Mouse (Mus musculus): ENCODE measurements at regions not wholly inside any gene's neighbourhood (a gene's known extent, or its start where the extent isn't known, plus 50 kb on each side); places are given as distances from the start of the nearest gene placed in this dataset.
"Not testable (repeated sequence)": the region's sequence is repeated elsewhere in the genome, so short reads cannot be mapped to it uniquely, and the experiment has no call there.

- H3K27me3 ChIP-seq (replicated peaks): no peaks in the 10 kb centered on the region
- H3K27ac ChIP-seq (ENCODE audit: poor library complexity, severe bottlenecking): 0 out of 2 replicates have a peak overlapping the region, but pooled peaks have one; percentile 33
- no peaks in the 10 kb centered on the region for H3K9me3 ChIP-seq (replicated peaks)
- no peak overlapping the region for H3K4me3 ChIP-seq
- H3K36me3 ChIP-seq: no peaks in the 10 kb centered on the region
- no peak for ATAC-seq (ENCODE audit: insufficient number of reproducible peaks, low FRiP score)
- peaks cover 10% of the 10 kb centered on the region for H3K4me1 ChIP-seq (replicated peaks)
- no peak overlapping the region for H3K9ac ChIP-seq
- 85% methylated on average over 9 of the region's 9 CpGs for WGBS
- H3K4me2 ChIP-seq: no peak overlapping the region
Observed at GRCm38 (mm10) chr10:117451396-117452185, 71.8 kb upstream of the Cpsf6 start.

- Histone ChIP-seq H3K9me3 (replicated peaks) (no peaks in the 10 kb centered on the region), H3K4me1 (replicated peaks) (peaks cover 10% of the 10 kb centered on the region), H3K9ac (no peak overlapping the region), H3K4me2 (no peak overlapping the region), H3K27me3 (replicated peaks) (no peaks in the 10 kb centered on the region), H3K36me3 (no peaks in the 10 kb centered on the region), H3K27ac (ENCODE audit: poor library complexity, severe bottlenecking) (no peak overlapping the region), H3K4me3 (no peak overlapping the region)
- 91% methylated on average over 4 of the region's 4 CpGs for WGBS
- no peak for ATAC-seq (ENCODE audit: insufficient number of reproducible peaks, low FRiP score)
Observed at GRCm38 (mm10) chr10:117450631-117451030, 70.8 kb upstream of the Cpsf6 start.

GRCm38 (mm10) chr10:117450240-117450569 lies 70.4 kb upstream of the Cpsf6 start:
- Histone ChIP-seq H3K9me3 (replicated peaks) (no peaks in the 10 kb centered on the region), H3K27me3 (replicated peaks) (no peaks in the 10 kb centered on the region), H3K4me2 (no peak overlapping the region), H3K36me3 (no peaks in the 10 kb centered on the region), H3K4me1 (replicated peaks) (peaks cover 10% of the 10 kb centered on the region), H3K4me3 (no peak overlapping the region), H3K9ac (no peak overlapping the region), H3K27ac (ENCODE audit: poor library complexity, severe bottlenecking) (no peak overlapping the region)
- 86% methylated on average over 1 of the region's 1 CpGs for WGBS
- ATAC-seq (ENCODE audit: insufficient number of reproducible peaks, low FRiP score): no peak

DNA sequence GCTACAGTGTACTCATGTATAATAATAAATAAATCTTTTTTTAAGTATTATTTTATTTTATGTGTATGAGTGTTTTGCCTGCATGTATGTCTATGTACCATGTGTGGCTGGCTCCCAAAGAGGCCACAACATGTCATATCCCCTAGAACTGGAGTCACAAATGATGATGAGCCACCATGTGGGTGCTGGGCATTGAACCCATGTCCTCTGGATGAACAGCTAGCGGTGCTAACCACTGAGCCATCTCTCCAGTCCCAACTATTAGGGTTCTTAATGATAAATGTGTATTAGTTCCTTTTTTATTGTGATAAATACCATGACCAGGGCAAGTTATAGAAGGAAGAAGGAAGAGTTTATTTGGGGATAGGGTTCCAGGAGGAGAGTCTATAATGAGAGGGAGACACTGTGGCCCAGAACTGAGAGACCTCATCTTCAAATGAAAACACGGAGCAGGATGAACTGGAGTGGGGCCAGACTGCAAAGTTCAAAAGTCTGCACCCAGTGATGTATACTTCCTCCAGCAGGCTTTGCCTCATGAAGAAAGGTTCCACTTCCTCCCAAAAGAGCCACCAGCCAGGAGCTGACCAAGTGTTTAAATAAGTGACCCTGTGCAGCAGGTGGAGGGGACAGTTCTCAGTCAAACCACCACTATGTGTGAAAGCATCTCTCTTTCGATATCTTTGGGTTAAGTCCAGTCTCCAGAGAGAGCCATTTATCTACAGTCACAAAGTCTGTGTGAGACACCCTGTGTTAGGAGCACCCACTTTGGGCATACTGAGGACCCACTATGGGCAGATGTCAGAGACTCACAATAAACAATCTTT lies 69.8 kb upstream of the Cpsf6 start:
- WGBS: 78% methylated on average over 3 of the region's 3 CpGs
- Histone ChIP-seq H3K4me3 (no peak overlapping the region), H3K4me1 (replicated peaks) (peaks cover 10% of the 10 kb centered on the region), H3K4me2 (no peak overlapping the region), H3K27me3 (replicated peaks) (no peaks in the 10 kb centered on the region), H3K27ac (ENCODE audit: poor library complexity, severe bottlenecking) (no peak overlapping the region), H3K36me3 (no peaks in the 10 kb centered on the region), H3K9ac (no peak overlapping the region), H3K9me3 (replicated peaks) (no peaks in the 10 kb centered on the region)
- ATAC-seq (ENCODE audit: insufficient number of reproducible peaks, low FRiP score): no peak

DNA sequence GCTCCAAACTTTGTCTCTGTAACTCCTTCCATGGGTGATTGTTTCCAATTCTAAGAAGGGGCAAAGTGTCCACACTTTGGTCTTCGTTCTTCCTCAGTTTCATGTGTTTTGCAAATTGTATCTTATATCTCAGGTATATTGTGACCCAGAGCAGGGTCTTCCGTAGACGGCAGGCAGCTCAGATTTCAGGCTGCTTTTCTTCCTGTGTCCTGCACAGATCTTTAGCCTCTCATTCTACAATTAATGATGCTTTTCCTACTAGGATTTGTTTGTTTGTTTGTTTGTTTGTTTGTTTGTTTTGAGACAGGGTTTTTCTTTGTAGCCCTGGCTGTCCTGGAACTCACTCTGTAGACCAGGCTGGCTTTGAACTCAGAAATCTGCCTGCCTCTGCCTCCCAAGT lies 69.0 kb upstream of the Cpsf6 start:
- 82% methylated on average over 3 of the region's 3 CpGs for WGBS
- H3K4me1 ChIP-seq (replicated peaks): peaks cover 10% of the 10 kb centered on the region
- not testable (repeated sequence) for H3K4me2 ChIP-seq; H3K4me3 ChIP-seq; ATAC-seq (ENCODE audit: insufficient number of reproducible peaks, low FRiP score); H3K9me3 ChIP-seq (replicated peaks); H3K27ac ChIP-seq (ENCODE audit: poor library complexity, severe bottlenecking); H3K27me3 ChIP-seq (replicated peaks); H3K36me3 ChIP-seq; H3K9ac ChIP-seq

DNA sequence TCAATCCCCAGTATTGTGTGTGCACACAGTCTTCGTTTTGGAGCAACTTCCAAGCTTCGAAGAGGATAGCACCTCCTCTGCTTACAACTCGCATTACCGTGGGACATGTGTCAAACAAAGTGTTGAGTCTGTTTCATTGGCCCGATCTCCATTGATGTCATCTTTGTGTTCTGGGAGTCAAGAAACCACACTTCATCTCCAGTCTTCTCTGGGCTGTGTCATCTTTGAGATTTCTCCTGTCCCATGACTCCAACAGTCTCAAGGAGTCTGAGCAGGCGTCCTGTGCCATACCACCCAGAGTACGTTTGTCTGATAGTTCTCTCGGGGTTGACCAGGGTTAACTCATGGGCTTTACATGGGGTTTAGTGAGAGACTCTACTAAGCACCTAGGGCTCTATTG lies 67.8 kb upstream of the Cpsf6 start:
- Histone ChIP-seq H3K9me3 (replicated peaks) (peaks cover 7% of the 10 kb centered on the region), H3K36me3 (no peaks in the 10 kb centered on the region), H3K4me2 (no peak overlapping the region), H3K4me3 (no peak overlapping the region), H3K27ac (ENCODE audit: poor library complexity, severe bottlenecking) (no peak overlapping the region), H3K9ac (no peak overlapping the region), H3K4me1 (replicated peaks) (peaks cover 5% of the 10 kb centered on the region), H3K27me3 (replicated peaks) (no peaks in the 10 kb centered on the region)
- WGBS: 86% methylated on average over 8 of the region's 8 CpGs
- no peak for ATAC-seq (ENCODE audit: insufficient number of reproducible peaks, low FRiP score)

- peaks cover 1% of the 10 kb centered on the region; the same call in 1 of the 2 replicates for H3K4me1 ChIP-seq (replicated peaks)
- H3K27me3 ChIP-seq (replicated peaks): no peaks in the 10 kb centered on the region
- H3K9ac ChIP-seq: no peak overlapping the region
- H3K36me3 ChIP-seq: no peaks in the 10 kb centered on the region
- ATAC-seq (ENCODE audit: insufficient number of reproducible peaks, low FRiP score): no peak
- peaks cover 7% of the 10 kb centered on the region for H3K9me3 ChIP-seq (replicated peaks)
- no peak overlapping the region for H3K4me3 ChIP-seq
- H3K27ac ChIP-seq (ENCODE audit: poor library complexity, severe bottlenecking): no peak overlapping the region
- 58% methylated on average over 8 of the region's 8 CpGs for WGBS
- no peak overlapping the region for H3K4me2 ChIP-seq
Observed at GRCm38 (mm10) chr10:117447206-117447605, 67.4 kb upstream of the Cpsf6 start.

DNA sequence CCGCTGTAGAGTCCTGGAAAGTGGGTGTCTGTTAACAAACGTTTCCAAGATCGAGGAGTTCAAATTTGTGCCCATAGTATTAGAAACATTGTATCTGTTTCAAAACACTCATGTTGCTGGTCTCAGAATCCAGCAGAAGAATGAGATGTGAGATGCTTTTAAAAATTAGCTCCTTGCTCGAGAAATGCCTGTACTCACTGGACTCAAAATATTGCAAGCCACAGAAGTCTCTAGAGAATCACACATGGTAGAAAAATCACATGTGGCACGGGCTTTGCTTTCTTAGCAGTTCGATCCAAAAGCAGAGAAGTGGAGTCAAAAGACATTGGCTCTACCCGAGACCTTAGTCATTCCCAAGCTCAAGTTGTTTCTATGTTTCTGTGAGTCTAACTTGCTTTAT lies 67.0 kb upstream of the Cpsf6 start:
- Histone ChIP-seq H3K4me2 (no peak overlapping the region), H3K27me3 (replicated peaks) (no peaks in the 10 kb centered on the region), H3K9me3 (replicated peaks) (peaks cover 7% of the 10 kb centered on the region), H3K27ac (ENCODE audit: poor library complexity, severe bottlenecking) (no peak overlapping the region), H3K4me3 (no peak overlapping the region), H3K4me1 (replicated peaks) (no peaks in the 10 kb centered on the region), H3K9ac (no peak overlapping the region), H3K36me3 (no peaks in the 10 kb centered on the region)
- ATAC-seq (ENCODE audit: insufficient number of reproducible peaks, low FRiP score): no peak
- WGBS: 83% methylated on average over 7 of the region's 7 CpGs

DNA sequence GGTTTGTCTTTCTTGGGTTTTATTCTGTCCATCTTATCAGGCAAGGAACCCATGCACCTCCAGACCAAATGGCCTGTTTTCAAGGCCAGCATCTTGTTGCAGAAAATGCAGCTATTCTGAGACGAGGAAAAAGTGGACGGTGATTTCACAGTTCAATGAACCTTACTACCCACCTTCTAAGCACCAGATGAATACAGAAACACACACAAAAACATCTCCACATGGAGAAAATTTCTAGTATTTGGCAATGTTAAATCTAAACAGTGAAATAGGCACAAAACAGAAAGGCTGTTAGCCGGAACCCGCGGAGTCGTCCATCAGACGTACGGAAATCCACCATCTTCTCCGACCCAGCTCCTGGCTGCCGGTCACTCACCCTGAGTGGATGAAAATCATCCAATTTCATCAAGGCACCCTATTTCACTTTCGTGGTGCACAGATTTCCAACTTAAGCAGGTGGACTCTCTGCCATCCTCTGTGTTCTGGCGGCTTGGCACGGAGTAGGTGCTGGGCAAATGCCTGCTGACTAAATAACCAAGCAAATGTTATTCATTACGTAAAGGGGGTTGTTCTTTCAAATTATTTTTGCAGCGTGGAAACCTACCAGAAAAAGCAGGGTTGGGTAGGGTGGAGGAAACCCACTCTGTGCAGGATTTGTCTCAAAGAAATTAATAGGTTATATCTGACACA lies 66.1 kb upstream of the Cpsf6 start:
- Histone ChIP-seq H3K9ac (no peak overlapping the region), H3K4me3 (no peak overlapping the region), H3K27ac (ENCODE audit: poor library complexity, severe bottlenecking) (no peak overlapping the region), H3K9me3 (replicated peaks) (peaks cover 7% of the 10 kb centered on the region), H3K27me3 (replicated peaks) (no peaks in the 10 kb centered on the region), H3K4me2 (no peak overlapping the region), H3K36me3 (no peaks in the 10 kb centered on the region), H3K4me1 (replicated peaks) (no peaks in the 10 kb centered on the region)
- no peak for ATAC-seq (ENCODE audit: insufficient number of reproducible peaks, low FRiP score)
- 86% methylated on average over 15 of the region's 15 CpGs for WGBS

DNA sequence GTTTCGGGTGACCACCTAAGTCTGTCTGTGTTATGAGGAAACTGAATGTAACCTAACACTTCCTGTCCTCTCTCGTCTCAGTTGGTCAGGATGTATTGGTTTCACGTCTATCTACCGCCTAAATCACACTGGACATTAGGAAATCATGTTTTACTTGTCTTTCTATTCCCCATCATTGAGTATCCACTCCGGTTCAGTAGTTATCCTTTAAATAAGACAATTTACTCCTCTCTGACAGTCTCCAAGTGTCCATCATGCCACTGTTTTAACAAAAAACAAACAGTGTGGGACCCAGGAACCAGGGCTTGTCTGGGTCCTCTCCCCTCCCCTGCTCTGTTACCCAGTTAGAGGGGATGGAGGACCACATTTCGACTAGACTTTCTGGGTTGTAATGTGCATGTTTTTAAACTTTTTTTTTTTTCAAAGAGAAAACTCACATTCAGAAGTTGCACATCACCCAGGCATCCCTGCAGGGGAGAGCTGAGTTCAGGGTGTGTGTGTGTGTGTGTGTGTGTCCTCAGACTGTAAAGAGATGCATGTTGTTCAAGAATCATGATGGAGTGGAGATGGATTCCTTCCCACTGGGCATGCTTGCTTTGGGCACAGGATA lies 65.5 kb upstream of the Cpsf6 start:
- Histone ChIP-seq H3K27ac (ENCODE audit: poor library complexity, severe bottlenecking) (no peak overlapping the region), H3K9me3 (replicated peaks) (peaks cover 7% of the 10 kb centered on the region), H3K4me2 (no peak overlapping the region), H3K27me3 (replicated peaks) (no peaks in the 10 kb centered on the region; the same call in 1 of the 2 replicates), H3K4me1 (replicated peaks) (no peaks in the 10 kb centered on the region), H3K9ac (no peak overlapping the region), H3K36me3 (no peaks in the 10 kb centered on the region), H3K4me3 (no peak overlapping the region)
- ATAC-seq (ENCODE audit: insufficient number of reproducible peaks, low FRiP score): no peak
- 55% methylated on average over 6 of the region's 6 CpGs for WGBS

DNA sequence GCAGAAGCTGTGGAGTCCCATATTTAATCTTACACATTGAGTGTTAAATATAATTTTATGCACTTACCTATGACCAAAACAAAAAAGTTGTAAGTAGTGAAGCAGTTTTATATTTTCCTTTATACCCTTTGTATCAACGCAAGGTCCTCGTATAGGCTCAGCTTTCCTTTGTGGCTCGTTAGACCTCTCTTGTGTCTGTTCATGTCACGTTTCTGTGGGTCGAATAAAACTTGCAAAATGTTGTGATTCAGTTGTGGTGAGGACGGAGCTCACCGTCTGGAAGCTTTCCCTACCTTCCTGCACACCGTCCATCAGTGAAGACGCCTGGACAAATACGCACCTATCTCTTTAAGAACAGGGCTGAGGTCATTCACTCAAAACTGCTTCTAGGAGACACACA lies 64.9 kb upstream of the Cpsf6 start:
- WGBS: 77% methylated on average over 10 of the region's 10 CpGs
- no peak overlapping the region for H3K27ac ChIP-seq (ENCODE audit: poor library complexity, severe bottlenecking)
- H3K9ac ChIP-seq: no peak overlapping the region
- no peaks in the 10 kb centered on the region for H3K4me1 ChIP-seq (replicated peaks)
- H3K27me3 ChIP-seq (replicated peaks): no peaks in the 10 kb centered on the region; the same call in 1 of the 2 replicates
- H3K36me3 ChIP-seq: no peaks in the 10 kb centered on the region
- ATAC-seq (ENCODE audit: insufficient number of reproducible peaks, low FRiP score): no peak
- no peak overlapping the region for H3K4me2 ChIP-seq
- H3K9me3 ChIP-seq (replicated peaks): peaks cover 7% of the 10 kb centered on the region
- H3K4me3 ChIP-seq: no peak overlapping the region
